Mouse (Mus musculus) erythroblast, adult 5-6 weeks (primary cell): Measurements from ENCODE around the gene Orm3. TPM values are rescaled to one million over a fixed set of nuclear protein-coding genes. Genes with fewer than 3 reads are reported as not detected.
A peak's percentile ranks its signal among the peaks of the same experiment; 100 is the strongest.

Experiments used
- ATAC-seq: replicated peaks from 2 replicates; pipeline ENCODE4 v1.8.0; 2016; ENCODE audit warnings: moderate number of reproducible peaks, mild to moderate bottlenecking, moderate TSS enrichment, inconsistent platforms; ENCODE audit not compliant: poor library complexity, low FRiP score, severe bottlenecking
- total RNA-seq, 2 experiments: library from RNA; stranded (forward) in 1 of 2; stranded (reverse) in 1 of 2; fragments of 150-400 nt in 1 of 2; fragments of 200-764, 138-1000 nt in 1 of 2; gene quantifications; 2 replicates each; pipeline versions ENCODE4 v1.2.3 to v1.2.4; 2015 to 2017; ENCODE audit warnings: low replicate concordance in 2 of 2

Gene Orm3
- total RNA-seq, 2 experiments from 2014 or later: not detected

GRCm38 (mm10) chr4:63399691-63400270 lies 43.8 kb downstream of the Orm3 start:
- no peak for ATAC-seq

GRCm38 (mm10) chr4:63400541-63401306 lies 44.8 kb downstream of the Orm3 start:
- ATAC-seq: no peak

DNA sequence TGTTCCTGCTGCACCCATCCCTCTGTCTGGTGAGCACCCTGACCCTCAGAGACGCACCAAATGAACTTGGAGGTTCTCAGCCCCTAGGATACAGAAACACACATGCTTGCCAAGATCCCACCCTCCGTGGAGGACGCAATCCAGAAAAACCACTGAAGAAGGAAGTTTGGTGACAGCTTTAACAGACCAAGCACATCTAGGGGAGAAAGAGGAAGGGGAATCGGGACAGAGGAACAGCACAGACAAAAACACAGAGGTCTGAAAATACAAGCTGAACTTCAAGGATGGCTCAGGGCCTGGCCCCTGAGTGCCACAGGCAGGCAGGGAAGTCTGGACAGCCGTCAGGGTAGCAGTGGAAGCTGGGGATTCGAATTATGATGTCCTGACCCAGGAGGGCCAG lies 45.7 kb downstream of the Orm3 start:
- no peak for ATAC-seq

DNA sequence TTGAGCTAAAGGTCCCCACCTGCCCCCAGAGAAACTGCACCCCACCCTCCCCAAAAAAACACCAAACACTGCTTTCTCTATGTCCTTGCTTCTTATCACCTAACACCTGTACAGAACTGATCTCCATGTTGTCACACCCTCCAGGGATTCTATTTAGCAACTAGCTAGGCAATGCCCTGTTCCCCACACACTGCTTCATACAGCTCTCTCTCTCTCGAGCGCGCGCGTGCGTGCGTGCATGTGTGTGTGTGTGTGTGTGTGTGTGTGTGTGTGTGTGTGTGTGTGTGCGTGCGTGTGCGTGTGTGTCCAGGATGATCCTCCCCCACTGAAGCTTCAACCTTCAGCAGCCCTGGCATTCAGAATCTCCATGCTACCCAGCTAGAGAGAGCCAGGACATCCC lies 46.1 kb downstream of the Orm3 start:
- ATAC-seq: peak; percentile 54

- ATAC-seq: no peak
Measured at GRCm38 (mm10) chr4:63402558-63402957, 46.6 kb downstream of the Orm3 start.

GRCm38 (mm10) chr4:63403040-63403959 lies 47.3 kb downstream of the Orm3 start, which contains the start of gene Akna:
Akna (minus strand) TSS chr4:63403354.
- ATAC-seq: peak; percentile 28; the same call in 1 of the 2 replicates

DNA sequence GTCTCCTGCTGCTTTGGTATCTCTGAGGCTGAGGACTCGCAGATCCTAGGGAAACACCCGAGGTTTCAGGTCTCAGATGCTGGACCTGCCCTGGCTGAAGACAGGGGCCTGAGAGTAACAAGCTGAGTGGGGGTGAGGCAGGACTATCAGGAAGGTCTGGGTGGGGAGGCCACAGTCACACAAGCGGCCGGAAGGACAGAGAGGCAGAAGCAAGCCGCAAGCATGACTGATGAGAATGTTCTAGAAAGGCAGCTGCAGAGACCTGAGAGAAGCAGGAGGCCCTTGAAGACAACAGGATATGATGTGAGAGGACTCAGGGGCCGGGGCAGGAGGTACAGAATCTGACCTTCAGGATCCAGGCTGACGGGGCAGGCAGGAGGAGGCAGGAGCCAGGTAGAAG lies 48.2 kb downstream of the Orm3 start:
- no peak for ATAC-seq

- no peak for ATAC-seq
Measured at GRCm38 (mm10) chr4:63405051-63405450, 49.1 kb downstream of the Orm3 start.

GRCm38 (mm10) chr4:63405683-63406082 lies 49.7 kb downstream of the Orm3 start:
- no peak for ATAC-seq

DNA sequence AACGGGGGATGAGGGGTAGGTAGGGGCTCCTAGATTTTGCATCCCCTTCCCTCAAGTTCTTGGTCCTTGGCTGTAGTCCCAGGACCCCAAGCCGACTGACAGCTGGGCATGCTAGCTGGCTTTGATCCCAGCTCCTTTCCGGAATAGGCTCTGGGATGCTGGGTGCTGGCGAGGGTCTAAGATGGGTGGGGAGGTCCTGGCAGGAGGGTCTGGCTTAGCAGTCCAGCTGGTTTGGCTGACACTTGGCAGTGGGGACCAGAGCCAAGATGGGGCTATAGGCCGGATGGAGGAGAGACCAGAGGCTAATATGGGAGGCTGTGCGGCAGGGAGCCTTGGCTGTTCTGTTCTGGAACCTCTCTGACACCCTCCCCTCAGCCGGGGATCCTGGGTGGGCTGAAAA lies 52.3 kb downstream of the Orm3 start:
- ATAC-seq: no peak

DNA sequence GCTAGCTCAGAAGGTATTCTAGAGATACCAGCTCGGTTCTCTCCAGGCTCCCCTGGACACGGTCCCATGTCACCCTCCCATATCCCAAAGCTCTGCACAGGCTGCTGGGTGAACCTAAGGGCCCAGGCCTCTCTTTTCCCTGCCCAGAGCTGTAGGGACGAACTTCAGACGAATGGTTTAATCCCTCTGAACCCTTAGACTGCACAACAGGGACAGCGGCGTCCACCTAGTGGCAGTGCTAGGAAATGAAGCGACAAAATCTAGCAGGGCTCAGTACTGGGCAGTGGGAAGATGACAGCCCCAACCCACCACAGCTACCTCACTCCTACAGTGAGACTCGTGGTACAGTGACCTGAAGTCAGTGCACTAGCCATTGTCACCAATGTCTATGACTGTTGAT lies 52.7 kb downstream of the Orm3 start:
- ATAC-seq: peak; percentile 67

Other genes with a start within 250 kb of the Orm3 start
- not detected in 2 replicates for gene Ambp, start 201.4 kb upstream of the Orm3 start, total RNA-seq (2015; ENCODE audit: low replicate concordance)
- gene Ambp, start 201.4 kb upstream of the Orm3 start, total RNA-seq (2017; ENCODE audit: low replicate concordance): not detected in 2 replicates
- not detected in 2 replicates for gene Kif12, start 184.0 kb upstream of the Orm3 start, total RNA-seq (2015; ENCODE audit: low replicate concordance)
- not detected in 2 replicates for gene Kif12, start 184.0 kb upstream of the Orm3 start, total RNA-seq (2017; ENCODE audit: low replicate concordance)
- 0.96 TPM in 1 of 2 replicates, not detected in the other for gene Col27a1, start 142.2 kb upstream of the Orm3 start, total RNA-seq (2015; ENCODE audit: low replicate concordance)
- gene Col27a1, start 142.2 kb upstream of the Orm3 start, total RNA-seq (2017; ENCODE audit: low replicate concordance): not detected in 2 replicates
- gene Orm1, start 11.6 kb upstream of the Orm3 start, total RNA-seq (2015; ENCODE audit: low replicate concordance): 26.3 TPM in 1 of 2 replicates, not detected in the other
- 14.8 and 18.0 TPM in 2 replicates for gene Orm1, start 11.6 kb upstream of the Orm3 start, total RNA-seq (2017; ENCODE audit: low replicate concordance)
- not detected in 2 replicates for gene Orm2, start 6.3 kb downstream of the Orm3 start, total RNA-seq (2015; ENCODE audit: low replicate concordance)
- gene Orm2, start 6.3 kb downstream of the Orm3 start, total RNA-seq (2017; ENCODE audit: low replicate concordance): not detected in 2 replicates
- 16.9 and 18.4 TPM in 2 replicates for gene Akna, start 47.2 kb downstream of the Orm3 start, total RNA-seq (2015; ENCODE audit: low replicate concordance)
- 8.2 and 9.5 TPM in 2 replicates for gene Akna, start 47.2 kb downstream of the Orm3 start, total RNA-seq (2017; ENCODE audit: low replicate concordance)
- gene Whrn, start 139.8 kb downstream of the Orm3 start, total RNA-seq (2015; ENCODE audit: low replicate concordance): 0.38 TPM in 1 of 2 replicates, not detected in the other
- not detected in 2 replicates for gene Whrn, start 139.8 kb downstream of the Orm3 start, total RNA-seq (2017; ENCODE audit: low replicate concordance)
- 39.6 and 49.7 TPM in 2 replicates for gene Atp6v1g1, start 188.6 kb downstream of the Orm3 start, total RNA-seq (2015; ENCODE audit: low replicate concordance)
- 31.0 and 43.5 TPM in 2 replicates for gene Atp6v1g1, start 188.6 kb downstream of the Orm3 start, total RNA-seq (2017; ENCODE audit: low replicate concordance)
- gene Tmem268, start 202.6 kb downstream of the Orm3 start, total RNA-seq (2015; ENCODE audit: low replicate concordance): 5.0 and 15.3 TPM in 2 replicates
- gene Tmem268, start 202.6 kb downstream of the Orm3 start, total RNA-seq (2017; ENCODE audit: low replicate concordance): 1.5 and 2.6 TPM in 2 replicates
- gene Gm11213, start 249.1 kb downstream of the Orm3 start, total RNA-seq (2015; ENCODE audit: low replicate concordance): not detected in 2 replicates
- not detected in 2 replicates for gene Gm11213, start 249.1 kb downstream of the Orm3 start, total RNA-seq (2017; ENCODE audit: low replicate concordance)